Mouse (Mus musculus) spleen, adult 2 months (tissue): ENCODE results near the gene Tbrg4. TPM values are rescaled to one million over a fixed set of nuclear protein-coding genes. Genes with fewer than 3 reads are reported as not detected.

Experiments
- DNase-seq, 2 experiments: peaks; one replicate each; pipeline versions ENCODE4 v3.0.0 to v3.0.0-alpha.2; 2012 to 2021; ENCODE audit warnings: low spot score in 2 of 2, low read depth in 1 of 2
- H3K27ac ChIP-seq: fragments of 200-500 bp; 2 replicates; pipeline ENCODE4 v1.5.1; 2012; ENCODE audit warnings: low read length, inconsistent platforms; ENCODE audit not compliant: insufficient read depth
- H3K27me3 ChIP-seq: fragments of 200-500 bp; 2 replicates; pipeline ENCODE4 v1.6.1; 2012; ENCODE audit warnings: mild to moderate bottlenecking, moderate library complexity, low read length, inconsistent platforms; ENCODE audit not compliant: control insufficient read depth, insufficient read depth
- H3K36me3 ChIP-seq: fragments of 200-500 bp; 2 replicates; pipeline ENCODE4 v1.6.1; 2012; ENCODE audit warnings: mild to moderate bottlenecking, low read length, inconsistent platforms; ENCODE audit not compliant: control insufficient read depth, insufficient read depth
- H3K4me1 ChIP-seq: fragments of 200-500 bp; 2 replicates; pipeline ENCODE4 v1.6.1; 2011; ENCODE audit warnings: inconsistent platforms; ENCODE audit not compliant: control insufficient read depth, insufficient read depth, insufficient read length
- H3K4me3 ChIP-seq: fragments of 200-500 bp; 2 replicates; pipeline ENCODE4 v1.5.1; 2011; ENCODE audit warnings: mild to moderate bottlenecking, inconsistent platforms; ENCODE audit not compliant: insufficient read depth, insufficient read length; ENCODE audit errors: extremely low read depth
- CTCF ChIP-seq: fragments of 200-500 bp; IDR thresholded peaks from 2 replicates; pipeline ENCODE4 v1.5.1; 2011; ENCODE audit warnings: mild to moderate bottlenecking, inconsistent platforms; ENCODE audit not compliant: insufficient read depth, insufficient read length, insufficient replicate concordance; ENCODE audit errors: extremely low read depth
- POLR2A ChIP-seq: fragments of 200-500 bp; IDR thresholded peaks from 2 replicates; pipeline ENCODE4 v1.6.1; 2011; ENCODE audit warnings: low read depth, low read length, inconsistent platforms
- WGBS: fragments of 180-500 bp; shearing (Covaris S2); methylation state at CpG from one replicate; pipeline ENCODE4 v1.1.7; 2018; 5-methylcytosine and 5-hydroxymethylcytosine counted together
- polyA plus RNA-seq: library from polyadenylated mRNA; depleted of rRNA; stranded (reverse); fragments of >200 nt; gene quantifications from 2 replicates; pipeline ENCODE4 v1.2.3, GENCODE M21; 2012

The Tbrg4 gene
- polyA plus RNA-seq, 1 experiment = 88.6 TPM

DNA sequence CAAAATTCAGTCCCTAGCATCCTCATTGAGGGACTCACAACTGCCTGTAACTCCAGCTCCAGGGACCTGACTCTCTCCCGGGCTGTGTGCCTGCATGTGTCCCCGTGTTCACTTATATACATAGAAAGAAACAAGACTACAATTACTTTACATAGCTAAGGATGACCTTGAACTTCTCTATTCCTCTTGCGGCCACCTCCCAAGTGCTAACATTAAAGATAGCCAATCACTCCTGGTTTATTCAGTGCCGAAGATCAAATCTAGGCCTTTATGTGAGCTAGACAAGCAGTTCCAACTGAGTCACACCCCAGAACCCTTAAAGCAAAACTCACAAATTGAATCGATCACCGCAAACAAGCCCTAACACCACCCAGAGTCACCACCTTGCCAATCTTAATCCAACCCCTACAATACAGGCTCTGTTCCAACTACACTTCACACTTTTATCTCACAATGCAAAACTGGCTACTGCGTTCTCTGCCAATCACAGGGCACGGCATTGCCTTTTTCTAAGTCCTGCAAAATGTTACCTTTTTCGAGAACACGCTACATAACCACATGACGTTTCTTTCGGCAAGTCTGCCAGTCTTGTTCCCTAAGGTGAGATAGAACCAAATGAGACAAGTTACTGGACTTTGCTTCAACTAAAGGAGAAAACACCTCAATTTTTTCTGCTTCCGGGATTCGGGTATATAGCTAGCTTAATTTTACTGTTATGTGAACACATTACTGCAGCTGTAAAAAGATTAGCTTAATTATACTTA, 1.1 kb downstream of the Tbrg4 start:
- 52% methylated on average over 14 of the region's 14 CpGs for WGBS
- TF ChIP-seq POLR2A (no peak), CTCF (no peak)
- Histone ChIP-seq H3K27me3 (no peaks in the 10 kb centered on the region), H3K4me1 (peaks cover 17% of the 10 kb centered on the region), H3K4me3 (peak overlapping the region; percentile 16; the same call in 1 of the 2 replicates), H3K27ac (no peak overlapping the region), H3K36me3 (peaks cover 29% of the 10 kb centered on the region)
- DNase-seq = no peak

DNA sequence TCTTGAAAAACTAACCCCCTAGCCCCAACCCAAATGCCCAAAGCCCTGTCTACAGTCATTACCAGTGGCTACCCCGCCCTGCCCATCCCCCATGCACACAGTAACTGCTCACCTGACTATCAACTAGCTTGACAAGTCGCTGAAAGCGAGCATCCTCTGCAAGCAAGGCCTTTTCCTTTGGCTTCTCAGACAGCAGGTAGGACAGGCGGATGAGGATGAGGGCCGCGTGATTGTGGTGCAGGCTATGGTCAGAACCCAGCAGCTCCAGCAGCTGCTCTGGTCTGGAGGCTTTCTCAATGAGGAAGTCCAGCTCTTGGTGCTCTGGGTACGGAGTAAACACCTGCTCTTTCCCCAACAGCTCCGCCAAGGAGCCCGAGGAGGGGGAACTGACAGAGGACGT, 2.2 kb downstream of the Tbrg4 start:
- no peak overlapping the region for H3K4me3 ChIP-seq
- no peak overlapping the region for H3K27ac ChIP-seq
- DNase-seq = no peak
- H3K4me1 ChIP-seq = peaks cover 17% of the 10 kb centered on the region
- TF ChIP-seq CTCF = no peak
- TF ChIP-seq POLR2A = no peak
- H3K36me3 ChIP-seq = peaks cover 40% of the 10 kb centered on the region
- H3K27me3 ChIP-seq = no peaks in the 10 kb centered on the region
- 48% methylated on average over 10 of the region's 10 CpGs for WGBS

DNA sequence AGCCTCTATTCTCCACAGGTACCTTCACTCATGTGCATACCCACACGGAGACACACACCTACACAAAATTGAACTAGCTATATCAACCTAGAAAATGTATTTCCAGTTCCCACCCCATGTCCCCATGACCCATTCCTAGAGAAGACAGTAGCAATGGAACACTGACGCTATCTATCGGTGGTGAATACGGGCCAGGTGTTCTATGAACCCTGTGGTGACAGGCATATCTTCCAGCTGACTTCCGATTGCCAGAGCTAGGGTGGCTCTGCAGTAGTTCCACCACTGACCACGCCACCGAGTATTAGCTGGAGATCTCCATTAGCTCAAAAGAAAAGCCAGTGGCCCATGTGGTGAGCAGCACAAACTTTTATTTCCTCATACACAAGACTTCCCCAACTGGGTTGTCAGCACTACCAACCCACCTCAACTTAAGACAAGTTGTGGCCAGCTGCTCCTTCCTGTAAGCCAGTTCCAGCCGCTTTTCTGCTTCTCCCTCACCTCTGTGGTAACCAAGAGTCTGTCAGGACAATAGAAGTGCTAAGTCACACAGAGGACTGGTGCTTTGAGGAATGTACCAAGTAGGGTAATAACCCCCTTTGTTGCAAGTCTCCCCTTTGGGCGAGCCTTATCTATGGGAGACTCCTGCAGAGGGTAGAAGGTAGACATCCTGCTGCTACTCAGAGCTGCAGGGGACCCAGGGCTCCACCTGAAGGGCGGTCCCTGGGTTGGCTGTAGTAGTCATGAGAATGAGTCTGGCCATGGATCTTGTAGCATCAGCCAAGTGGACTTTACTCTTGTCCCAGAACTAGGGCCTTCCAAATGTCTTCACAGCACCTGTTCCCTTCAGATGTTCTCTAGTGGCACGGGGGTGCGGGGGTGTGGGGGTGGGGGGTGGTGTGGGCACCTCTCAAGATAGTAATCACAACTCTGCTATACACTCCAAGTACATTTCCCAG, 10.3 kb downstream of the Tbrg4 start:
- H3K4me3 ChIP-seq = no peak overlapping the region
- DNase-seq = no peak
- H3K4me1 ChIP-seq = no peaks in the 10 kb centered on the region
- TF ChIP-seq CTCF (no peak), POLR2A (no peak)
- peaks cover 53% of the 10 kb centered on the region for H3K36me3 ChIP-seq
- H3K27ac ChIP-seq = no peak overlapping the region
- 73% methylated on average over 12 of the region's 12 CpGs for WGBS
- H3K27me3 ChIP-seq = no peaks in the 10 kb centered on the region

DNA sequence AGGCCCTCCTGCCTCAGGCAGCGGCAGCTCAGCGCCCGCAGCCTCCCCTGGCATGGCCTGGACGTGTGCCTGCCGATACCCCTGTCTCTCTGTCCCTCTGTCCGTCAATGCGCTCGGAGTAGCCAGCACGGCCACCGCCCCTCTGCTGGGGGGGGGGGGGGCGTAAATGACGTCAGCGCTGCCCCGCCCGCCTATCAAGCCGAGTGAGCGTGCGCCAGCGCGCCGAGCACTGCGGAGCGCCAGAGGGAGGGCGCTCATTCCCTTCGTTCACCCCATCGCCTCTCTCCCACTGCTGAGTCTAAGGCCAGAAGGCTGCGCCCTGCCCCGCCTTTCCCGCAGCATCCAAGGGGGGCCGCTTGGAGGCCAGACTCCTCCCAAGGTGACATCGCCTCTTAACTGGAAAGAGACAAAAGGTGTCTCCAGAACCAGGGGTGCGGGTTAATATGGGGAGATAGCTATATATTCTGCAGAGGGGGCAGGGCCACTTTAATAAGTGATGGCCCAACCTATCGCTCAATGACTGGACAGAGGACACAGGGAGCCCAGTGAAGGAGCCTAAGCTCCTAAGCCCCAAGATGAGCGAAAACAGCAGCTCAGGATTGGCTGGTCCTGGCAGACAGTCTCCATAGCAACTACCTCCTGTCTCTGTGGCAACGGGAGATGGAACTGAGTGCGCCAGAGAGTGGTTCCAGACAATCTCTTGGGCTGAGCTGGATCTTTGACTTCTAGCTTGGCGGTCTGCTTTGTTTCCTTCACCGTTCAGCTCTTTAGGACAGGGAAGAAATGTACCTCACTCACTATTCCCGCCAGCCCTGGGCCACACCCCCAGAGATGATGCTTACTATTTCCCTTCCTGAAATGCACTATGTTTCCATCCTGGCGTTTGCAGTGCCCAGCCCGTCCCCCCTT, 20.1 kb downstream of the Tbrg4 start, which contains the start of gene Nacad:
Nacad (minus strand) TSS at position 563 of the 909 bp plus-strand sequence.
- TF ChIP-seq CTCF (no peak), POLR2A (no peak)
- no peak within 1 kb of the TSS for H3K27ac ChIP-seq
- peaks cover 4% of the 10 kb centered on the region; the same call in 1 of the 2 replicates for H3K27me3 ChIP-seq
- H3K4me3 ChIP-seq = peak within 1 kb of the TSS; percentile 22; the same call in 1 of the 2 replicates
- no peak for DNase-seq
- H3K36me3 ChIP-seq = no peaks in the 10 kb centered on the region
- 7% methylated on average over 34 of the region's 41 CpGs for WGBS
- peaks cover 9% of the 10 kb centered on the region for H3K4me1 ChIP-seq

DNA sequence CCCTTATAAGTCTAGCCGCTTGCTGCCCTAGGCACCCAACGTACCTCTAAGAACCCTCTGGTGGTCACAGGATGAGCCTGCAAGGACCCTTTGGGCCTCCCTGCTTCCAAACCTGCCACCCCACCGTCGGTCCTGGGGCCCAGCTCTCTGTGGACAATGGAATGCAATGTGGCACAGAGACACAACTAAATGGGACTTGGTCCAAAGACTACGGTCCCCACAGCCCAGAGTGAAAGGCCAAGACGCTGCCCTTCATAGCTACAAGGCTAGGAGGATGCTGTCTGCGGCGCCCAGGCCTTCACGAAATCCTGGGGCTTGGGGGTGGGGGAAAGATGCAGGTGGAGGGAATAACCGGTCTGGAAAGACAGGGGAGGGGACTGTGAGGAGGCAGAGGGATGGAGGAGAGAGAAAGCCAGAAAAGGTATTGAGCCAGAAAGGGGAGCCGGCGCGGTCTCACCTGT, 20.8 kb downstream of the Tbrg4 start:
- 0 out of 2 replicates have a peak, but pooled peaks cover 1% of the 10 kb centered on the region for H3K36me3 ChIP-seq
- WGBS = 36% methylated on average over 13 of the region's 13 CpGs
- H3K4me1 ChIP-seq = peaks cover 9% of the 10 kb centered on the region
- H3K4me3 ChIP-seq = peak overlapping the region; percentile 22; the same call in 1 of the 2 replicates
- H3K27me3 ChIP-seq = peaks cover 4% of the 10 kb centered on the region; the same call in 1 of the 2 replicates
- TF ChIP-seq CTCF (no peak), POLR2A (no peak)
- no peak overlapping the region for H3K27ac ChIP-seq
- no peak for DNase-seq

DNA sequence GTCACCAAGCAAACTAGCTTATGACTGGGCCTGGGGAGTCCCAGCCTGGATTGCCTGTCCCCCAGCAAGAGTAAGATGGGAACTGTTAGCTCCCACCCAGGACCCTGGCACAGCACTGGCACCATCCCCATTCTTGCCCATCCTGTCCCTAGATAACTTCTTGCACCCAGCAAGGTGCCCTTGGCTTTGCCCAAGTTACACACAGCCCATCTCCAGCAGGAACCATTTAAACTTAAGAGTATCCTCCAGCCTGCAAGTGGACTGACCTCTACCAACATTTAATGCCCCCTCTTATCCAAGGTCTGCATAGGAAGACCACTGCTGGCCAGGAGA, 21.3 kb downstream of the Tbrg4 start:
- no peak overlapping the region for H3K4me3 ChIP-seq
- peaks cover 9% of the 10 kb centered on the region for H3K4me1 ChIP-seq
- DNase-seq = no peak
- TF ChIP-seq POLR2A = no peak
- no peak for TF ChIP-seq CTCF
- H3K36me3 ChIP-seq = 0 out of 2 replicates have a peak, but pooled peaks cover 1% of the 10 kb centered on the region
- H3K27me3 ChIP-seq = peaks cover 4% of the 10 kb centered on the region; the same call in 1 of the 2 replicates
- H3K27ac ChIP-seq = no peak overlapping the region
